Mouse (Mus musculus) brain, embryonic 14.5 days (tissue): ENCODE measurements around the gene Cacna2d1.

Experiments
- CTCF ChIP-seq: fragments of 200-500 bp; IDR thresholded peaks from 2 replicates; pipeline ENCODE4 v1.5.1; 2012; ENCODE audit warnings: inconsistent platforms, mild to moderate bottlenecking, moderate library complexity, borderline replicate concordance; ENCODE audit not compliant: insufficient read depth, insufficient read length; ENCODE audit errors: extremely low read depth
- POLR2A ChIP-seq: fragments of 200-500 bp; IDR thresholded peaks from 2 replicates; pipeline ENCODE4 v1.6.1; 2012; ENCODE audit warnings: mild to moderate bottlenecking, inconsistent platforms, borderline replicate concordance; ENCODE audit not compliant: poor library complexity, insufficient read depth, insufficient read length, severe bottlenecking; ENCODE audit errors: extremely low read depth

GRCm38 (mm10) chr5:16135986-16136385, 201.5 kb downstream of the Cacna2d1 start:
- TF ChIP-seq CTCF (no peak), POLR2A (no peak)
